Mouse (Mus musculus) intestine, embryonic 16.5 days (tissue): ENCODE data around the gene Arhgdia. TPM values are rescaled to one million over a fixed set of nuclear protein-coding genes. Genes with fewer than 3 reads are reported as not detected.
"Not testable (repeated sequence)": the region's sequence is repeated elsewhere in the genome, so short reads cannot be mapped to it uniquely, and the experiment has no call there.

ENCODE experiments used
- ATAC-seq: fragments of 200-750 bp; cut with Nextera tagmentation; 2 replicates; pipeline ENCODE4 v1.8.0; 2017; ENCODE audit warnings: moderate TSS enrichment, moderate library complexity
- H3K27ac ChIP-seq: fragments of 300-500 bp; sonication (generic); 2 replicates; pipeline ENCODE4 v1.5.1; 2014; ENCODE audit warnings: mild to moderate bottlenecking, low read length
- H3K27me3 ChIP-seq: fragments of 300-500 bp; sonication (generic); replicated peaks from 2 replicates; pipeline ENCODE4 v1.6.1; 2014; ENCODE audit warnings: low read length, control low read depth, mixed read lengths; ENCODE audit not compliant: control insufficient read depth, insufficient read depth
- H3K36me3 ChIP-seq: fragments of 300-500 bp; sonication (generic); 2 replicates; pipeline ENCODE4 v1.6.1; 2014; ENCODE audit warnings: low read length, control low read depth; ENCODE audit not compliant: control insufficient read depth, insufficient read depth
- H3K4me1 ChIP-seq: fragments of 300-500 bp; sonication (generic); 2 replicates; pipeline ENCODE4 v1.6.1; 2014; ENCODE audit warnings: low read length, control low read depth, mixed read lengths; ENCODE audit not compliant: control insufficient read depth, insufficient read depth
- H3K4me2 ChIP-seq: fragments of 300-500 bp; sonication (generic); 2 replicates; pipeline ENCODE4 v1.6.1; 2014; ENCODE audit warnings: low read depth, low read length, control low read depth
- H3K4me3 ChIP-seq: fragments of 300-500 bp; sonication (generic); 2 replicates; pipeline ENCODE4 v1.5.1; 2014; ENCODE audit warnings: mild to moderate bottlenecking, low read length
- H3K9ac ChIP-seq: fragments of 300-500 bp; sonication (generic); 2 replicates; pipeline ENCODE4 v1.6.1; 2014; ENCODE audit warnings: low read depth, low read length
- H3K9me3 ChIP-seq: fragments of 300-500 bp; sonication (generic); 2 replicates; pipeline ENCODE4 v1.6.1; 2016; ENCODE audit warnings: low read length, control low read depth; ENCODE audit not compliant: control insufficient read depth
- WGBS: fragments of 180-500 bp; shearing (Covaris S2); extraction: QIAGEN DNeasy Blood & Tissue Kit; methylation state at CpG from one replicate; pipeline ENCODE4 v1.1.7; 2014; 5-methylcytosine and 5-hydroxymethylcytosine counted together
- polyA plus RNA-seq: library from polyadenylated mRNA; unstranded; fragments of >200 nt; fragmentation: Nextera tagmentation; extraction: Ambion mirVana; gene quantifications from 2 replicates; pipeline ENCODE4 v1.2.1, GENCODE M21; 2015

The Arhgdia gene
- polyA plus RNA-seq, 1 experiment from 2014 or later = 641 TPM

DNA sequence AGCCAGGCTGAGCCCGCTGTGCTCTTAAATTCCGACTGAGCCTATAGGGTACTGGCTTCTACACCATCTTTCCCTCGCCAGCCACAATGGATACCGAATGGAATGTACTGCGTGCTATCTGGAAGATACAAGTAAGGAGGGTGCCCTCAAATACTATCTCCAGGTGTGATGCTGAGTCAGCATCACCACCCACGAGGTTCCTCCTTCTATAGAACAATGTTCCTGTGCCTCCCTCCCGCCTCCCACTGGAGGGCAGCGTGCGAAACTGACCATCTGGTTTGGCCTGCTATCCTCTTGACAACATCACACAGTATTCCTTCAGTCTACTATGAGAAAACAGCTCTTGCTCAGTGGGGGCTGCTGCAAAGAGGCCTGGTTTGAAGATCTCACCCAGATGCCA is 16.3 kb downstream of the Arhgdia start:
- WGBS = 81% methylated on average over 9 of the region's 9 CpGs

DNA sequence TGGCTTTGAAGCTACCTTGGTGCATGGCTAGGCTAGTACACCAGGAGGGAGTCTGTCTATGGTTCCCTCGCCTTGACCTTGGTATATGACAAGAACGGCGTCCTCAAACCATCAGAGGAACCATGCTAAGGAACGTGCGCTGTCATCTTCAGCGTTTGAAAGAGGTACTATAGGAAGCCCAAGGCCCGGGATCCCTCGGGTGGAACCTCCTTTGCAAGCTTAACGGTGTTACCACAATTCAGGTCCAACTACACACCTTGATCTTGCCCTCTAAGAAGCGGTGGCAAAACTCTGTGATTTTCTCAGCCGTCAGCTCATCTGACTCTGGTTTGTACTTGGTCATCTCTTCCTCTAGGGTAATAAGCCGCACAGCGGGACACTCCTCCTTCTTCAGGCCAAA is 18.5 kb downstream of the Arhgdia start:
- WGBS = 95% methylated on average over 13 of the region's 13 CpGs
- Histone ChIP-seq H3K27me3 (no peaks in the 10 kb centered on the region), H3K4me2 (no peak overlapping the region), H3K36me3 (peaks cover 46% of the 10 kb centered on the region), H3K9me3 (no peaks in the 10 kb centered on the region), H3K9ac (no peak overlapping the region), H3K4me3 (no peak overlapping the region), H3K4me1 (0 out of 2 replicates have a peak, but pooled peaks cover 4% of the 10 kb centered on the region), H3K27ac (no peak overlapping the region)
- ATAC-seq = no peak

More for the DNA sequence above, 16.3 kb downstream of the Arhgdia start:
- ATAC-seq = no peak
- H3K9me3 ChIP-seq = no peaks in the 10 kb centered on the region
- no peak overlapping the region for H3K27ac ChIP-seq
- H3K4me2 ChIP-seq = no peak overlapping the region
- H3K27me3 ChIP-seq = no peaks in the 10 kb centered on the region
- H3K9ac ChIP-seq = no peak overlapping the region
- peaks cover 41% of the 10 kb centered on the region for H3K36me3 ChIP-seq
- H3K4me1 ChIP-seq = 0 out of 2 replicates have a peak, but pooled peaks cover 4% of the 10 kb centered on the region
- no peak overlapping the region for H3K4me3 ChIP-seq

DNA sequence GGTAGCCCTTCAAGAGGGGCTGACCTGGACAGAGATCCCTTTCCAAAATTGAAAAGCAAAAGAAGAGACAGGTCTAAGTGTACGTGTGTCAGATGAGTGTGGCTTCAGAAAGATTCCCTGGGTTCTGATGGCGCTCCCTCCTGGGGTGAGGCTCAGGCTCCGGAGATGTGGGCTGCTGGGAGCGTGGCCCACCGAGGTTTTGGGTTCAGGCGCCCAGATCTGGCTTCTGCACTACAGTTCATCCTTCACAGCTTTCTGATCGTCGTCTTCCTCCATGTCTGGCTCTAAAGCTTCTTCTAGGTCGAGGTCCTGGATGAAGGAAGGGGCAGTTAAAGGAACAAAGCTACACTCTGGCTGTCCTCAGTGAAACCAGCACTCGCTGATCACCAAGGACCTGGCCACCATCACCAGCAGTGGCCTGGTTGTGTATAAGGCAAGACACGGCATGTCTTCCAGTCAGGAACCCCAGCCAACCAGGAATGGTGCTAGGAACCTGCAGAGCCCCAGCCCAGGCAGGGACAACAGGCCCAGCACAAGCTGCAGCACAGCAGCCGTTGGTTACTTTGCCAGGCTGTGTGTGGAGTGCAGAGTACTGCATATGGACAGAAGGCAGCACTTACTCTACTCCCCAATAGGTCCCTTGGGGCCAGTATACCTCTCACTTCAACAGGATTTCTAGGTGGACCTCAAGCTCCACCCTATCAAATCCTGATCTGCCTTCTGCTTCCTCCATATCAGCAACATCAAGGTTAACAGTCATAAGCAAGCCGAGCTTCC is 20.3 kb downstream of the Arhgdia start:
- no peak overlapping the region for H3K4me3 ChIP-seq
- H3K27ac ChIP-seq = no peak overlapping the region
- H3K9me3 ChIP-seq = no peaks in the 10 kb centered on the region
- H3K36me3 ChIP-seq = peaks cover 46% of the 10 kb centered on the region
- H3K27me3 ChIP-seq = no peaks in the 10 kb centered on the region
- no peak overlapping the region for H3K9ac ChIP-seq
- H3K4me2 ChIP-seq = no peak overlapping the region
- 93% methylated on average over 13 of the region's 13 CpGs for WGBS
- ATAC-seq = no peak
- H3K4me1 ChIP-seq = no peaks in the 10 kb centered on the region

DNA sequence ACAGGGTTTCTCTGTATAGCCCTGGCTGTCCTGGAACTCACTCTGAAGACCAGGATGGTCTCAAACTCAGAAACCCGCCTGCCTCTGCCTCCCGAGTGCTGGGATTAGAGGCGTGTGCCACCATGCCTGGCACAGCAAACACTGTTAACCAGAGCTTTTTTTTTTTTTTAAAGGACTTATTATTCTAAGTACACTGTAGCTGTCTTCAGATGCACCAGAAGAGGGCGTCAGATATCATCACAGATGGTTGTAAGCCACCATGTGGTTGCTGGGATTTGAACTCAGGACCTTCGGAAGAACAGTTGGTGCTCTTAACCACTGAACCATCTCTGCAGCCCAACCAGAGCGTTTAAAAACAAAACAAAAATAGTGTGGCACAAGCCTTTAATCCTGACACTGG is 22.6 kb downstream of the Arhgdia start:
- not testable (repeated sequence) for ATAC-seq, H3K4me3 ChIP-seq, H3K4me2 ChIP-seq, H3K4me1 ChIP-seq, H3K27me3 ChIP-seq, H3K27ac ChIP-seq, H3K9me3 ChIP-seq, H3K9ac ChIP-seq
- 85% methylated on average over 6 of the region's 6 CpGs for WGBS
- H3K36me3 ChIP-seq = peaks cover 38% of the 10 kb centered on the region

DNA sequence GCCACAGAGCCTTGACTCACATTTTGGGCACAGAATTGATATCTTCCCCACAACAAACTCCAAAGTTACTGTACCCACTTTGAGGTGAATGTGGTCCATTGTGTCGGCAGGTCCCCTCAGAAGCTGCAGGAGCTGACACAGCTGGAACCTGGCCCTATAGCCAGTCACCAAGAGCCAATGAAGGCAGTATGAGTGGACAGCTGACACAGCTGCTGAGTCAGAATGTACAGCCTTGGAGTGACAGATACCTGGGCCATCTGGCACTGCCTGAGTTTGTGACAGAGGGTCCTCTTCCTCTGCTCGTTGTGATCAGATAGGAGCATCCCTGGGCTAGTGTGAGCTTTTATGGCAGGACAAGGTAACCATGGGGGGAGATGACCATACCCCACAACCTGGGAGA is 26.2 kb downstream of the Arhgdia start:
- Histone ChIP-seq H3K9ac (no peak overlapping the region), H3K4me2 (no peak overlapping the region), H3K27ac (peak overlapping the region; percentile 43), H3K27me3 (no peaks in the 10 kb centered on the region), H3K4me3 (no peak overlapping the region), H3K4me1 (peaks cover 3% of the 10 kb centered on the region), H3K36me3 (peaks cover 10% of the 10 kb centered on the region), H3K9me3 (no peaks in the 10 kb centered on the region)
- 66% methylated on average over 2 of the region's 2 CpGs for WGBS
- peak; percentile 56; the same call in 1 of the 2 replicates for ATAC-seq

DNA sequence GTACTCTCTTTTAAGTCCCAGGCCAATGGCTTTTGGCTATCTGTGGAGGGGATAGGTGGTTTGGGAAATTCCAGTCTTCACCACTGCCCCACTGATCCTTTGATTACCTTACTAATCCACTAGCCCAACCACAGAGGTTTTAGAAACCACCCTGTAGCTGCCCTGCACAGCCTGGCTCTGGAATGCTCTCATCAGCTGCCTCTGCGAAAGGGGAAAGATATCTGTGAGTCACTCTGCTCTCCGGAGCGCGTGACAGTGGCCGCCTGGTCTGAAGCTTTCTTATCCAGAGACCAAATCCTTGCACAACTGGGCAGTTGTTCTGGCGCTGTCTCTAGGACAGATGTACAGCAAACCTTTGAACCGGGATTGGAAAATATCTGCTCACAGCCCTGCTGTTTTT is 26.6 kb downstream of the Arhgdia start:
- Histone ChIP-seq H3K4me3 (no peak overlapping the region), H3K27ac (peak overlapping the region; percentile 67), H3K9ac (no peak overlapping the region), H3K4me2 (no peak overlapping the region), H3K36me3 (peaks cover 7% of the 10 kb centered on the region; the same call in 1 of the 2 replicates), H3K9me3 (no peaks in the 10 kb centered on the region), H3K27me3 (no peaks in the 10 kb centered on the region), H3K4me1 (peaks cover 7% of the 10 kb centered on the region)
- ATAC-seq = peak; percentile 65
- 71% methylated on average over 7 of the region's 7 CpGs for WGBS

DNA sequence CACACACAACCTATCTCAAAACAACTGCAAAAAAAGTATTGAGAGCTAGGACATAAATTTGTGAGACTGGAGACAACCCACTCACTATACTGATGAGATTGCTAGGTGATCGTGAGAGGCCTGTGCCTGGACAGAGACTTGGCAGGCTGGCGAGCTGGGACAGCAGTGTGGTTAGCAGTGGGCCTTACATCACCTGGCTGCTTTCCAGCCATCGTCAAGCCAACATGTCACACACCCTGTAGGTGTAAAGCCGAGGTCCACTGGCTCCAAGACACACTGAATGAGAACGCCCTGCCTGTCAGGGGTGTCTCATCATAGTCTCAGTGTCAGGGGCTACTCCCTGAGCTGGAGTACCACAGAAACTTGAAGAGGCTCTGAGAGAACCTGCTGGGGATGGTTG is 28.7 kb downstream of the Arhgdia start:
- no peak overlapping the region for H3K4me2 ChIP-seq
- no peaks in the 10 kb centered on the region for H3K9me3 ChIP-seq
- WGBS = 75% methylated on average over 5 of the region's 5 CpGs
- no peak for ATAC-seq
- no peak overlapping the region for H3K9ac ChIP-seq
- no peak overlapping the region for H3K27ac ChIP-seq
- no peaks in the 10 kb centered on the region for H3K36me3 ChIP-seq
- H3K4me3 ChIP-seq = no peak overlapping the region
- peaks cover 18% of the 10 kb centered on the region for H3K4me1 ChIP-seq
- no peaks in the 10 kb centered on the region for H3K27me3 ChIP-seq

DNA sequence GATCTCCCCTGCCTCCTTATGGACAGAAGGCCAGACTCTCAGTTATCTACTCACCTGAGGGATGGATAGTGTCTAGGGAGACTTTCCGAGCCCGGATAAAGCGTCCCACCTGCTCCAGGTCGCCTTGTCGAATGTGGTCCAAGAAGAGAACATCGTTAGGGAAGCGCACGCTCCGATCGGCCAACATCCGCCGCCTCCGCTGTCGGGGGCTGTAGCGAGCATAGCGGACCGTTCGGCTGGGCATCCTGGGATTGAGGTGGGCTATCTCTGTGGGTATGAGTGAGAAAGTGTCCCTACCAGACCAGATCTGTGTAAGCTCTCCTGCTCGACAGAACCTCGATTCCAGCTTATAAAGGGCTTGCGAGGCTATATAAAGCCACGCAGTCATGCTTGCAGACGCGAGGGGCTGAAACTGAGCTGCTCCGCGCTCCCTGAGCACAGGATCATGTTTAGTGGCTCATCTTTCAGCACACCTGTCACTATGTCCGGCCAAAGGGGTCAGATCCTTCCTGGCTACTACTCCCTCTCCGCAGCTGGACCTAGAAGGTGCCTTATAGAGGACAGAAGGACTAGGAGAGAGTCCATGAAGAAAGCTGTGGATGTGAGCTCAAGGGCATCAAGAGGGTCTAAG is 30.5 kb downstream of the Arhgdia start, which contains the start of gene Ppp1r27:
Gene Ppp1r27 (minus strand): TSS at position 323 of the 631 bp plus-strand sequence.
- ATAC-seq = no peak
- Histone ChIP-seq H3K27ac (peak within 1 kb of the TSS; percentile 98; the same call in 1 of the 2 replicates), H3K4me1 (peaks cover 27% of the 10 kb centered on the region), H3K4me2 (peak within 1 kb of the TSS; percentile 91), H3K9me3 (no peaks in the 10 kb centered on the region), H3K9ac (peak within 1 kb of the TSS; percentile 98), H3K36me3 (no peaks in the 10 kb centered on the region), H3K4me3 (peak within 1 kb of the TSS; percentile 86), H3K27me3 (no peaks in the 10 kb centered on the region)
- 92% methylated on average over 28 of the region's 28 CpGs for WGBS

DNA sequence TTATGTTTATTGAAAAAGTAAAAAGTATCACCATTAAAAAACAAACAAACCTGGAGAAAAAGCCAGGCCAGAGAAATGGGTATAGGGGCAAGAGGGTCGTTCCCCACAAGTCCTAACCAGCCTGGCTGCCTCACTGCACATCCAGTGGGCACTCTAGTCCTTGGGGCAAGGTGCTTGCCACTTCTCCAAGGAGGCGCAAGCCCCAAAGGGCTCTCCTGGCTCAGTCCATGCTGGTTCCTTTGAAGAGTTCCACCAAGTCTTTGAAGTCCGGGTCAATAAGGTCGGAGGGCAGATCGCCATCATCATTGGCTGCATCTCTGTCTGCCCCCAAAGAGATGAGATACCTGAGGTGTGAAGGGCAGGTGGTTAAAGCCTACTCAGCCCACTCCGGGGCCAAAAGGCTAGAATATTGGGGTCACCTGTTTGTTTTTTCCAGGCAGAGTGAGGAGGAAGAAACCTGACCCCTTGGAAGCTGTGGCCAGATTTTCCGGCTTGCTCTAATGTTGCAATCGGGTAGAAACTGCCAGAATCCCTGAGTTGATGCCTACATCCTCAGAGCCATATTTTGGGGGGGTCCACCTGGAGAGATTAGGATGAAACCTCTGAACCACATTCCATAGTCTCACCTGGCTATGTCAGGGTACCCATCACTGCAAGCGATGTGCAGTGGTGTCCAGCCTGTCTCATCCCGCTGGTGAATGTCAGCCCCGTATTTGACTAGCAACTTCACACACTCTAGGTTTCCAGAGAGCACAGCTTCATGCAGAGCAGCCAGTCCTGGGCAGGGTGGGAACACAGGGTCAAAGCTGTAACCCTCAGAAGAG is 31.2 kb downstream of the Arhgdia start:
- Histone ChIP-seq H3K27me3 (no peaks in the 10 kb centered on the region), H3K9ac (peak overlapping the region; percentile 98), H3K4me3 (peak overlapping the region; percentile 86), H3K36me3 (no peaks in the 10 kb centered on the region), H3K9me3 (no peaks in the 10 kb centered on the region), H3K4me2 (peak overlapping the region; percentile 91), H3K27ac (peak overlapping the region; percentile 98), H3K4me1 (peaks cover 29% of the 10 kb centered on the region)
- ATAC-seq = peak; percentile 14; the same call in 1 of the 2 replicates
- WGBS = 64% methylated on average over 11 of the region's 11 CpGs
